Mouse (Mus musculus) E14TG2a.4 (cell line): Measurements from ENCODE around the gene Vav3.

Experiments
- H3K27me3 ChIP-seq: 2 replicates; pipeline ENCODE4 v1.6.1; 2014; ENCODE audit warnings: low read length, control low read depth; ENCODE audit not compliant: insufficient read depth
- H3K36me3 ChIP-seq: 2 replicates; pipeline ENCODE4 v1.6.1; 2014; ENCODE audit warnings: low read length, control low read depth; ENCODE audit not compliant: insufficient read depth
- H3K4me1 ChIP-seq: replicated peaks from 2 replicates; pipeline ENCODE4 v1.6.1; 2014; ENCODE audit warnings: low read depth, low read length, control low read depth
- H3K4me3 ChIP-seq: replicated peaks from 2 replicates; pipeline ENCODE4 v1.5.1; 2014; ENCODE audit warnings: mild to moderate bottlenecking, low read length
- H3K9me3 ChIP-seq: 2 replicates; pipeline ENCODE4 v1.6.1; 2014; ENCODE audit warnings: low read length, control low read depth
- CTCF ChIP-seq: conservative IDR thresholded peaks from 2 replicates; pipeline ENCODE4 v1.5.1; 2014; ENCODE audit warnings: low read length
- NANOG ChIP-seq: IDR thresholded peaks from 2 replicates; pipeline ENCODE4 v1.6.1; 2014; ENCODE audit warnings: borderline replicate concordance, low read length, mixed read lengths
- POU5F1 ChIP-seq: IDR thresholded peaks from 2 replicates; pipeline ENCODE4 v1.6.1; 2014; ENCODE audit warnings: low read length, borderline replicate concordance

Gene Vav3

DNA sequence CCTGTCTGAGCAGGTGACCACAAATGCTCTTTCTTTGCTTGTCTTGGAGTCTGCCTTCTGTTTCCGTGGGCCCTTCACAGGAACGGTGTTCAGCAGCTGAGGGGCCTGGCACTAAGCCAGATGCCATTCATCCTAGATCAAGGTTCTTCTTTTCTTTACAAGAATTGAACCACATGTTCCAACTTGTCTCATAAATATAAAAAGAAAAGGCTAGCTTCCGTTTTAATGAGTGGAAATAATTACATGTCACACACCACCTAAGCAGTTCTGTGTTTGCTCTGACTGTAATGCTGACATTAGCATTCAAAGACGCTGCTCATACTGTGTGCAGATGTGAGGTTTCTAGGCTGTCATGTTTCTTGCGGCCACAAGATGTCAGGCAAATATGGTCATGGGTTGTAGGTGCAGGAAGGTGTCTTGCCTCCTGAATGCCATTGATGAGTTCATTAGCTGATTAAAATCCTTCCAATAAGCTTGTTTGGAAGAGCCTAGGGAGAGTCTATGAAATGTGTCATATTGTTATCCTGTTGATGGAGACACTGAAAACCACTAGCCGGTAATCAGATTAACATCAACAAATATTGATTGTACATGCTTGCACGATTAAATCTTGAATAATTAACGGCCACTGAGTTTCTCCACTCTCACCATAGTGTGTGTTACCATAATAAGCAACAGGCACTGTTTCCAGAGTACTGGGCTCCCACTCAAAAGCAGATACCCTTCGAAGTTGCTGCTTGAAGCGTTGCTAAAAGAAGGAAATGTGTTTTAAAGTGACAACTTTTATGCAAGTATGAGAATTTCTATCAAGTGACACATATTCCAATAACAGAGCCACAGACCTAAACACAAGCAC is 392.1 kb downstream of the Vav3 start:
- Histone ChIP-seq H3K4me1 (no peaks in the 10 kb centered on the region), H3K27me3 (no peaks in the 10 kb centered on the region), H3K36me3 (no peaks in the 10 kb centered on the region), H3K4me3 (no peak overlapping the region), H3K9me3 (no peaks in the 10 kb centered on the region)
- TF ChIP-seq CTCF (no peak), NANOG (no peak), POU5F1 (no peak)
